Mouse (Mus musculus): ENCODE data around the gene Vps26c.
"Not testable (repeated sequence)": the region's sequence is repeated elsewhere in the genome, so short reads cannot be mapped to it uniquely, and the experiment has no call there.

Vps26c gene

DNA sequence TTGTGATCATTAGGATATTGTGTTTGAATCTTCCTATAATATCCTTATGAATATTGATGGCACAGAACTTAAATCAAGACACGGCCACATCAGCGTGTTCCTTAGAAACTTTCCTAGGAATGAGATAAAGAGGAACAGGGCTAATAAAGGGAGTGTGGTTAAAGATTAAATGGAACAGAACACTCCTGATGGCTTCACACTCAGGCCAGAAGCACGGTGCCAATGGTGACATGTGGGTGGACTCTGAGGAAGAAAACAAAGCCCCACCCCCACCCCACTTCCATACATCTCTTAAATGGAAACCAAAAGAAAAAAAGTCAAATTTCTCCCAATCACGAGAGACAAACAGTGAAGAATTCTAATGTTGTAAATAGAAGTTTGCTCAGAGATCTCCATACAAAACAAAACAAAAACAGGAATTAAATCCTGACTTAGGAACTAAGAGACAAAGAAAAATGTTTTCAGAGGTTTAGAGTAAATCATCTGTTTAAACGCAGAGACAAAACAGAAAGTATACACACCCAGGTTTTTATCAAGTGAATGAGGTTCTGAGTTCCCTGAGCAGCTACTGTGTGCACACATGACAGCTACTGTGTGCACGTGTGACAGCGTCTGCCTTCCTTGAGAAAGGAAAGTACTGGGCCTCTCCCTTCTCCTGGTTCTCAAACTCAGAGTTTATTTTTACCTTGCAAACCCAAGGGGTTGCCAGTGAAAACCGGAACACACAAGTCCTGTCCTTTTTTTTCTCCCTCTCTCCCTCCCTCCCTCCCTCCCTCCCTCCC lies 19.3 kb upstream of the Vps26c start:
- DNase-seq: no peak

- DNase-seq: no peak
Observed at GRCm38 (mm10) chr16:94544540-94545105, 18.0 kb upstream of the Vps26c start.

- DNase-seq: no peak
Observed at GRCm38 (mm10) chr16:94542898-94543297, 16.3 kb upstream of the Vps26c start.

- no peak for DNase-seq
Observed at GRCm38 (mm10) chr16:94540140-94540539, 13.5 kb upstream of the Vps26c start.

- DNase-seq: peak; percentile 21
Observed at GRCm38 (mm10) chr16:94537159-94537527, 10.5 kb upstream of the Vps26c start.

DNA sequence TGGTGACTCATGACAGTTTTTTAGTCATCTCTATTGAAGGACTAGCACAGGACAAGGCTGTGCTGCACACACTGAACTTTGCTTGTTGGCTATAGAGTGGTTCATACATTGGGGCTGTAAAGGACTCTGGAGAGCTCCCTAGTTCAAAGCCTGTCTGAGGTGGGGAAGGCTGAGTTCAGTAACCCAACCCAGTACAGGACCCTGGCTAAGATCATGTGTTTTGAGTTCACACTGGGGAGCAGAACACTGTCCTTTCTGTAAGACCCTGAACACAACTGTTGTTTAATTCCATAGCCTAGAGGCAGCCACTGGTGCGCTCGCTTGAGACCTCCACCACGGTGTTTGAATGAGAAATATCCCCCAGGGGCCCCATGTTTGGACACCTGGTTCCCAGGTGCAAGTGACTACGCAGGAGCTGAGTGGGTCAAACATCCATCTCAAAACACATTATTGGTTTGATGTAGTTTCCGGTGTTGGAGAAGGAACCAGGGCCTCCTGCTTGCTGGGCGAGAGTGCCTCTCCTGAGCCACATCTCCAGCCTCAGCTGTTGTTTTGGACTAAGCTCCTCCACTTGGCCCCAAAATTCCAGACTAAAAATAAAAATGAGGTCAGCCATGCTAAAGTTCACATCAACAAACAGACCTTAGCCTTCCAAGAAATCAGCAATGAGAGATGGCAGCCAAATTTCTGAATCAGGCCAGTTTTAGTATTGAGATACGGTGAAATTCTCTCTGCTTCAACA lies 10.0 kb upstream of the Vps26c start:
- DNase-seq: peak; percentile 74

DNA sequence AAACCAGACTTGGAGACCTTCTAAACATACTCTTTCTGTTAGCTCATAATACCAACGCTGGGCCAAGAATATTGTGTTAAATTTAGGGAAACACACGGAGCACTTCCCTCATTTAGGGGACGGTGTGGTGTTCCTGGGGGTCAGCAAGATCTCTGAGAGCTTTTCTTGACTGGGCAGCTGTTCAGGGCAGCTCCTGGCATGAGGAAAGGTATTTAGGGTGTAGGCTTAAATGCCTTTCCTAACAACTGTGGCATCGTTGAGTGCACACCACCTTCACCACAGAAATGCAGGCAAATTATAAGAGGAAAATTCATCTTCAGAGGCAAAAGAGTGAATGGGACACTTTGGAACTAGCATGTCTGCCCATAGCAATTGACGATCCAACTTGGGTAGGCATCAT lies 9.1 kb upstream of the Vps26c start:
- no peak for DNase-seq

DNA sequence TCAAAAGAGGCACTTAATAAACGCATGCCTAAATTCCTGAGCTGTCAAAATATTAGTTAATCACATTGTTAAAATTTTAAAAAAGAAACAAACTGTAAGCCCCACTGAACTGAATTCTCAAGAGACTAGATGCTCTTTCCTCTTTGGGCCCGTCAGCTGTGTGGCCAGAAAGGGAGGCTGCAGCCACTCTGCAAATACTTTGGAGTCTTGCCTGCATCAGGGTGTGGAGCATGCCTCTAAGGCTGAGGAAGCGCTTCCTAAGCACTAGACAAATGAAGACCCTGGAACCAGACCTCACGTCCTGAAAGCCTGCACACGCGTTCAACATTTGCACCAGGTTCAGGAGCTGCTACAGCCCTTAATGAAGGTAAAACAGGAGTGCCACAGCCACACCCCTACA lies 7.0 kb upstream of the Vps26c start:
- DNase-seq: no peak

DNA sequence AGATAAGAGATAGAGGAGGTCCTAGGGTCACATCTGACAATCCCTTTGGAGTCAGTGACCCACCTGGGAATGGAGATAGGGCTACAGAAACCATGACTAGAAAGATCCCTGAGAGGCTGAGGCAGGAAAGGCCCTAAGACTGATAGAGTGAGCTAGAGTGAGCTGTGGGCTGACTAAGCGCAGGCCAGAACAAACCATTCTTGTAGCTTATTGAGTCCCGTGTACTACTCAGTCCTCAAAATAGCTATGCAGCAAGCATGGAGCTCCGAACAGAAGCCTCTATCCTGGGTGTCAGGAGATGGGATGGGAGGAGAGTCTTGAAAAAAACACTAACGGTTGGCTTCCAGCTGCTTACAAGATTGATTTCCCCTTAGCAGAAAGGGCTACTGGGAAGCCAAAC lies 4.6 kb upstream of the Vps26c start:
- DNase-seq: no peak

GRCm38 (mm10) chr16:94527546-94527945 lies 916 bp upstream of the Vps26c start:
- DNase-seq: no peak

- DNase-seq: no peak
Observed at GRCm38 (mm10) chr16:94527152-94527534, 513 bp upstream of the Vps26c start.

DNA sequence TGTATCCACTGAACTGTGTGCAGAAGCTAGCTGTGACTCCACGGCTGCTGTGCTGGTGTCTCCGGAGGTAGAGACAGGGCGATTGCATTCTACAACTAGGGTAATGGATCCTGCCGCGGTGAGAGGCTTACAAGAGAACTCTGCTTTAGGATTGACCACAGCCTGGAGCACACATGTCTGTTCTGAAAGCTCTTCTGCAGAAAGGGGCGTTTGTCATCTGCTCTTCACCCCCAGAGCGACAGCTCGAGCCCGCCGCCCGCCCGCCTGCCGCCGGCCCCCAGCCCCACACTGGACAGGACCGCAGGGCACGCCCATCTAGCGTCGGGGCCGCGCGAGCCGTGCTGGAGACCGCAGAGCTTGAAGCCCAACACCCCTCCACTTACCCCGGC lies 681 bp downstream of the Vps26c start:
- DNase-seq: no peak

- DNase-seq: no peak
Observed at GRCm38 (mm10) chr16:94524691-94525090, 1.9 kb downstream of the Vps26c start.

DNA sequence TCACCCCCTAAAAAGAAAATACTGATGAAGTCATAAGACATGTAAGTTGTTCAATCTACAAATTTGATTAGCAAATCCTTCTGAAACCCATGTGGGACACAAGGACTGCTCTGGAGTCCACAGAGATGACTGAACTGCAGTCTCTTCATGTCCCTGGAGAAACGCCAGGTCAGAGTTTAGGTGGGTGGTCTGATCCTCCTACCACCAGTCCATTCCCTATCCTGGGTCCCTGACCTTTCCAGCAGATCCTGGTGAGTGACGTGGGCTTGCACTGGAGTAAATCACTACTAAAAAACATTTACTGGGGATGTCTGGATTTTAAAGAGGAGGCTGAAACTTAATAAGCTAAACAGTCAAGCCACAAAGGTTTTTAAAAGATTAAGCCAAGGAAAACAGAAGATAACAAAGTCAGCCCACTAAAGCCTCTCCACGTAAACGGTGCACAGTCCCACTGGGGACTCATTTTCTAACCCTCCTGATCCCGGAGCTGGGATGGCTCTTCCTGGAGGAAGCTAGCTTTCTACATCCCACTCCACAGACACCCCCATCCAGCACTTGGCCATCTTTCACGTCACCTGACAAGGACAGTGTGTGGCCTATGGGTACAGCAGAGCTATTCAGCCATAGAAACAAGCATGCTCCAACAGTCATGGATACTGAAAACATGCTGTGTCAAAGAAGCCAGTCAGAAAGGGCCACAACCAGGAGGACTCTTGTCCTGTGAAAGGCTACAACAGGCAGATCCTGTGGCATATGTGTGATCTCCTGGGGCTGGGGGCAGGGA lies 2.8 kb downstream of the Vps26c start:
- no peak for DNase-seq

DNA sequence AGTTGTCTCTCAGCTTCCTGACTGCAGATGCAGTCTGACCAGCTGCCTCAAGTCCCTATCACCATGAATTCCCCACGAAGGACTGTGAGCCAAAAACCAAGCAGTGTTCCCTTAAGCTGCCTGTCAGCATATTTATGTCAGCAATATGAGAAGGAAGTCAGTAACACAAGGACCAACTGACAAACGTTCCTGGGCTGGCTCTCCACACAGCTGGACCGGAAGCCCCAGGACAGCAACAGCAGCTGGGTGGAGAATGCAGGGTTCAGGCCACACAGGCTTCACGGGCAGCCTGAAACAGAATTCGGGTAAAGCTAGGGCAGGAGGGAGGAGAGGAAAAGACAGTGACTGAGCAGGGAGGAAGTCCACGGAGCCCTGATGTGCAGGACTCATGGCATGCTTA lies 7.6 kb downstream of the Vps26c start:
- peak; percentile 78 for DNase-seq

- no peak for DNase-seq
Observed at GRCm38 (mm10) chr16:94517606-94518005, 9.0 kb downstream of the Vps26c start.

DNA sequence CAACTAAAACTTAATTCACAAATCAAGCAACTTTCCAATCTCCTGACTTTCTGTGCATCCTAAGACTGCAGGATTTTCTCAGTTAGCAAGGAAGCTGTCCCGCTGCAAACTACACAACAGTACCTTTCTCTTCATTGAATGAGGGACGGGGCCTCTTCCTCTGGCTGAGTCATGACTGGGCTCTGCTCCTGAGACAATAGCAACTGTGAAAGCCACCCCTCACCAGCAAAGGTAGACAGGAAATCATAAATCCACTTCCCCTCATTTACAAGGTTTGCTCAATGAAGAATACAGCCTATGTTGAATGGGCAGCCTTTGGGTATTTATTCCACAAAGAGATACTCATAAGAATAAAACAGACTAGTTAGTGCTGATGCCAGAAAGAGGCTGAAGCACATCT lies 16.6 kb downstream of the Vps26c start:
- no peak for DNase-seq

GRCm38 (mm10) chr16:94508769-94509168 lies 17.9 kb downstream of the Vps26c start:
- DNase-seq: no peak

- DNase-seq: no peak
Observed at GRCm38 (mm10) chr16:94507071-94507470, 19.6 kb downstream of the Vps26c start.

- DNase-seq: no peak
Observed at GRCm38 (mm10) chr16:94504192-94504591, 22.4 kb downstream of the Vps26c start.

DNA sequence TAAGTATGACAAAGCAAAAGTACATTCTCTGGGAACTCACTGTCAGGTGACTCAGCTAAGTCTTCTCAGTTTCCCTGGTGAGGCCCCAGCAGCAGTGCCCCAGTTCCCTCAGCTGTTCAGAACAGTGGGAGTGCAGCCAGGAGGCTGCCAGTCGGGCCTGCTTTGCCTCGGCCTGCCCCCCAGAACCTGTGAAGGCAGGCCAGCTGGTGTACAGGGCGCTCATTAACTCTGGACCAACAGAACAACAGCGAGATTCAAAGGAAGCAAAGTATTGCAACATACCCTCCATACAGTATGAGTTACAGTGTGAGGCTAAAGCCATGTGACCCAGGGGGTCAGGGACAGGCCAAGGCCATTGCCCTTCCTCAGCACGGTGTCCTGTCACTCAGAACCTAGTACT lies 28.7 kb downstream of the Vps26c start:
- DNase-seq: peak; percentile 57

DNA sequence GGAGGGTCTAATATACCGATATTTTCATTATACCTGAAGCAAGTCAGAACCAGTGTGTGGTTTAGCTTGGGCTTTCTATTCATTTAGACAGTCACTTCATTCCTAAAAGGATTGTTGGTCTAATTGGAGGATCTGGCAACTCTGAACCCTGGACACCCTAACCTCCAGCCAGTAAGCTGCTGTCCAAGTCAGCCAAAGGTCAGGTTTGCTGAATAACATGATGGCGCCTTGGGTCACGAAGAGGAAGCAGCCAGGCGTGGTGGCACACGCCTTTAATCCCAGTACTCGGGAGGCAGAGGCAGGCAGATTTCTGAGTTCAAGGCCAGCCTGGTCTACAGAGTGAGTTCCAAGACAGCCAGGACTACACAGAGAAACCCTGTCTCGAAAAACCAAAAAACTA lies 29.5 kb downstream of the Vps26c start:
- not testable (repeated sequence) for DNase-seq

- no peak for DNase-seq
Observed at GRCm38 (mm10) chr16:94489326-94489725, 37.3 kb downstream of the Vps26c start.

All from lung, postnatal 36 days (tissue).